Mouse (Mus musculus) embryo, embryonic 11.5 days (tissue): Measurements from ENCODE around the gene Cdkal1.

ENCODE experiments used
- DNase-seq: peaks from one replicate; pipeline ENCODE4 v3.0.0-alpha.2; 2012; ENCODE audit warnings: low read depth, low spot score

The Cdkal1 gene

DNA sequence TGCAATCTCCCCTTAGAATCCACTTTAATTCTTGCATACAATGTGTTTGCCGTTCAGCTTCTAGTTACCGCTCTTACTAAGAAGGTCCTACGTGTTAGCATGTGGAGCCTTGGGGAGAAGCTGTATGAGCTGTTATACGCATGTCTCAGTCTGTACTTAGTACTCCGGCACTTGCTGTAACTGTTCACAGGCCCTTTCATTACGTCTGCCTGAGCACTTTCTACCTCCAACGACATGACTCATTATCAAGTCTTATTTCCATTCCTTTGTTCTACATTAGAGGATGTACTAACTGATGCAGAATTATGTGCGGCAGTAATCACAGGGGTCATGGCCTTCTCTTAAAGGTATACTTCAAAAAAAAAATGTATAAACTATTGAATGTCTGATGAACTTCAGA lies 89.1 kb downstream of the Cdkal1 start:
- no peak for DNase-seq

DNA sequence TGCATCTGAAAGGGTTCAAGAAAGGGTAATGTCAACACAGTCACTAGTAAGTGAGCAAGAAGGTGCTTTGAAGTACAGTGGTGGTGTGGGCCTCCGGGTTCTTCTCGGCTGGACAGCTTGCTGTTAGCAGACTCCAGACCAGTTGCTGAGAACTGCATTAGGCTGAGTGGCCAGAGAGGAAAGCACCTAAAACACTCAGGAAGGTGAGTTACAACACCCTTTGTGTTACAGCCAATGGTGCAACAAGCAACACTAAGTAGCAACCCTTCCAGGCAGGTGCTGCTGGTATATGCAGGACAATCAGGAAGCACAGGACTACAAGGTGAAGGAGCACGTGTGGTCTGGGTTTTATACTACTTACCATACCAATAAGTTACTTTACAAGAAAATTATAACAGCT lies 90.2 kb downstream of the Cdkal1 start:
- DNase-seq, result no peak

DNA sequence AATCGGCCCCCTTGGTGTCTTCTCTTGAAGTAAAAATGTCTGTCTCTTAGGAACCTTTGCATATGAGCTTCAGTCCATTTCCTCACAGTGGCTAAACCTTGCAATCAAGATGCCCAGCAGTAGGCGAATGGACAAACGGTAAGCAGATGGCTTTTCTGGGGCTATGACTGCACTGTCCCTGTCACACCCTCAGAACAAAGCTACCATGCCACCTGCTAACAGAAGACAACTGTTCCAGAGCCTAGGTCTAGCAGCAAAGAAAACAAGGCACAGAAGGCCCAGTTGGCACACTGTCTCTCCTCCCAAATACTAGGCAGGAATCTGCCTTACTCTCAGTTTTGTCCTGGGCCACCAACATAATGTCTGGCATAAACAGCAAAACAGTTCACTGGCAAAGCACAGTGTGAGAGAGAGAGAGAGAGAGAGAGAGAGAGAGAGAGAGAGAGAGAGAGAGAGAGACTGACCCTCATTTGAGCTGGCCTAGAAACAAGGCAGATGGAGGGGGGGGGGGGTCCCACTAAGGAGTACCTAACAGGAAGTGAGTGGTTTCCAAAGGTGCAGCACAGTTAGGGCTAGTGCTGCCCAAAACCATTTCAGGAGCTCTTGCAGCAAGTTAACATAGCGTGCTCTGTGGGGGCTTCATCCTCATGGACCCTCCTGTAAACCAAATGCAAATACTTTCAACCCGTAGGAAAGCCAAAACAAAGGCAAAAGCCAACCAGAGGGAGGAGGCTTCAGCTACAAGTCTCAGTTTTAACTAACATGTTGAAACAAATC lies 95.6 kb downstream of the Cdkal1 start:
- DNase-seq, result no peak

DNA sequence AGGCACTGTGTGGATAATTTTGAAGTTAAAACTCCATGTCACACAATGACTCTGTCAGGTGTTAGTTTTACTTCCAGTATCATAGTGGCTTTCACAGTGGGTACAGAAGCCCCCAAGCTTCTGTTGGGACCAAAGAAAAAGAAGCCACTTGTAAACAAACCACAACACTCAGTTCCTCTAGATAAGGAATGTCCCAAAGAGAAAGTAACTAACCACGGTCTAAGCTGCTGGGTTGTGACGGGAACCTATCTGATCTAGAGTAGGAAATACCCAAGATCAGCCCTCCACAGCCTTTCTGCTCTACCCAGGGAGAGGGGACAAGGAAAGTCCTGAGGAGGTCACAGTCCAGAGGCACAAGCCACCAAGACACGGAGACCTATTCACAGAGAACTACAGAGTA lies 99.4 kb downstream of the Cdkal1 start:
- DNase-seq, result no peak

DNA sequence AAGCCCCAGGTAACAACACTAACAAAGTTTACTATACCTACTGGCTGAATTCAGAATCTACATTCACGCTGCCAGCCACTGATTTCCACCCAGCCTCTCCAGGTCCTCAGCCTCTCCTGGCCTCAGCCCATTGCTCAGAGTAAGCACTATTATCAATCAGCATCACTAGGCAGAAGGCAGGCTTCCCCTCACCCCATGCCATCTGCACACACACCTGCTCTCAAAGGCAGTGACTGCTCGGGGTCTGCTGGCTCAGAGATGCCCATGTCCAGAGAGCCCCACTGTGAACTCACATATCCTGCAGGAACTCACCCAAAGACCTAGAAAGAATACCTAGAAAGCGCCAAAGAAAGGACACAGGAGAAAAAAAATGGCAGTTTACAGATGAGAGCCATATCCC lies 102.2 kb downstream of the Cdkal1 start:
- no peak for DNase-seq

DNA sequence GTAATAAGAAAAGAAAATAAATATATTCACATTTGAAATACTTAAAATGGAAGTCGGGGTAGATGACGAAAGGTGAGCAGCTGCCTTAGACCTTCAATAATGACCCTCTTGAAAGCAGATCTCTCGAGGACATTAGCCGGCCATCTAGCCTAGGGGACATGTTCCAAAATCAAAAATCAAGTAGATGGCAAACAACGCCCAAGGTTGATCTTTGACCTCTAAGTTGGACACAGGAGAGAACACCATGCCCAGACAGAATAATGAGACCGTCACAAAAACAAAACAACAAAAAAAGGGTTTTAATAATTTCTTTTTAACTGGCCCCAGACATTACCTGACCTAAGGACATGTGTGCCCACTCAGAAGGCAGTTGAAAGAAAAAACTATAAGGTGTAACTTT lies 103.4 kb downstream of the Cdkal1 start:
- DNase-seq, result no peak

DNA sequence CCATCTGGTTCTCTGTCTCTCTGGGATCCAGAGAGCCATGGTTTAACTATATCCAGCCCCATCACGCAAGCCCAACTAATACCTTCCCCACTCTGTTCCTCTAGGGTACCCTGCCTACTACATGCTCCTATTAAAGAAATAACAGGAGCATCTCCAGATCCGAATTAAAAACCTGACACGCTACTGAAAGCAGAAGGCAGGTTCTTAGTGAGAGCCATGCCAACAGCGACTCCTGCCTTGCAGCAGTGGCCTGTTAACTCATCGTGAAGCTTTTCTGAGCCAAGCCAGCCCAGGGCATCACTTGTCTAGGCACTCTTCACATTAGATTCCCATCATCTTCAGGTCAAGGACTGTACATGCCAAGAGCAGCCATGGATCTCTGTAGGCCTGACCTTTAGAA lies 104.3 kb downstream of the Cdkal1 start:
- no peak for DNase-seq

DNA sequence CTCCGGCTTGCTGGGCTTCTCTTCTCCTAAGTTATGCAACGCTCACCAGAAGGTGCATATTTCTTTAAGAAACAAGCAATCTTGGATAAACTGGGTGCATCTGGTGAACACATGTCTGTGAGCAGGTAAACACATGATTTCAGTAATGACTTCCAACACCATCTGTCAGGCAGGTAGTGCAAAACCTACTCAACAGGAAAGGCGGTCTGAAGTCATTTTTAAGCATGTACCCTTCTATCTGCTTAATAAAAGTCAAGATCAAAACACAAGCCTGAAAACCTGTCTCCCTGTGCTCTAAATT lies 108.2 kb downstream of the Cdkal1 start:
- DNase-seq, result no peak

DNA sequence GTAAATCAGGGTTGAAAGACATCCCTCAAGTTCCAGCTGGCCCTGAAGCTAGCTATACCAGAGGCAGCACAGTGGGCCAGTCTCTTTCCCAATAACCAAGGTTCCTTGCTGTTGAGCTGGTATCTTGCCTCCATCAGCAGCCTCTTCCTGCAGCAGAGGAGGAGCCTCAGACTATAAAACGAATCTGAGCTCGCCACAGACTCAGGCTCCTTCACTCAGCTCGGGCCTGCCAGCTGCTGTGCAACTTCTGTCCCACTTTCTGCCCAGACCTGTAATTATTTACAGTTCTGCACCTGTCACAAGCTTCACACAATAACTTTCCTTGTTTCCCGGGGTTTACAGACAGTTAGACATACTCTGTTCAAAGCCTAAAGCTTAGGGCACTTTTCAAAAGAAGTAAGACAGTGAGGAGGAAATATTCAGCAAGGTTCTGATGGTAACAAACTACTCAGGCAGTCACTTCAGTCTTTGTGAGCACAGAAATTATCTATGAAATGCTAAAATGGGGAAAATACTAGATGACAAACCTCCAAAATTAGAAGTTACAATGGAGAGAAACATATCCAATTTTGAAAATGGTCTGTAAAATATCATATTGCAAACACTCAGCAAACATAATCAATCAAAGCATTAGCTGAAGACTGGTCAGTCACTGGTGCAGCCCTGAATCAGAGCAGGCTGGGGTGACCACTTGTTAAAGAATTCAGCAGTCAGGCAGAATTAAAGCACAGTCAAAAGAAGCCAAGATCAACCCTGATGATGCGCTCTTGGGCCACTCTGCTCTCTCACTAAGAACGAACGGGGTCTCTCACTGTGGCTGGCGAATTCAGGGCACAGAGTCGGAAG lies 108.8 kb downstream of the Cdkal1 start:
- no peak for DNase-seq

DNA sequence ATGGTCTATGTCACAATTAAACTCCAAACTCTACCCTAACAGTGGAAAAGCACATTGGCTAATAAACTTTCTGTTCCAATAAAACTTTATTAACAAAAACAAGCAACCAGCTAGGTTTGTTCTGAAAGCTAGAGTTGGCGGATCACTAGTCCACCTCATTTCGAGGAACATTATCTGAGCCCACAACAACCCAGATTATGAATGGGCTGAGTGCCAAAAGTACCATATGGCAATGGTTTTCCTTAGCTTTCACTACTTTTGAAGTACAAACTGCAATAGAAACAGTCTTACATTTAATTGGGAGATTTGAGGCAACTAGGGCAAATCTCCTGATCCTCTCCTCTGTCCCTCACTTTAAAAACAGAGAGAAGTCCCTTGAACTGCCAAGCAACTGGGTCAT lies 110.4 kb downstream of the Cdkal1 start:
- no peak for DNase-seq

DNA sequence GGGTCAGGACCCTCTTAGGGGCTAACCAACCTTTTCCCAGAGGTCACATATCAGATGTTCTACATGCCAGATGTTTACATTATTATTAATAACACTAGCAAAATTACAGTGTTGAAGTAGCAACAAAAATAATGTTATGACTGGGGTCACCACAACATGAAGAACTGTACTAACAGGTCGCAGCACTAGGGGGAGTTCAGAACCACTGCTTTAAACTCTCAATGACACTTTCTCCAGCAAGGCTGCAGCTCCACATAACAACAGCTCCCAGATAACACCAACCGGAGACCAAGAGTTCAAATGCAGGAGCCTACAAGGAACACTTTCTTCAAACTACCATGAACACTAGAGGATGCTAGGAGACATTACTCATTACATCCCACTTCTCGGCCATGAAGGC lies 111.3 kb downstream of the Cdkal1 start:
- no peak for DNase-seq

DNA sequence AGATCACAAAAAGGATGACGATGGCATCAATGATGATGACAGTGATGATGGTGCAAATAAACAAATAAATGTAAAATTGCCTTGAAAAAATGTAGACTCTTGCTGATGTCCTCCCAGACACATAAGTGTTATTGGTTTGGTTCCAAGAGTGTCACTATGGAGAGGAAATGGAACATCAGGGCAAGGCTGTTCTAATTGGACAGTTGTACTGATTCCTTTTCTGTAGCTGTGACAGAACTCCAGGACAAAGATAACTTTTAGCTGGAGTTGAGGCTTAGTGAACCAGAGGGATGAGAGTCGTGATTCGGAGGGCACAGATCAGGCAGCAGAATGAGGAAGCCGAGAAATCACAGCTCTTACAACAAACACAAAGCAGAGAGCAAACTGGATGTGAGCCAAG lies 111.7 kb downstream of the Cdkal1 start:
- no peak for DNase-seq

DNA sequence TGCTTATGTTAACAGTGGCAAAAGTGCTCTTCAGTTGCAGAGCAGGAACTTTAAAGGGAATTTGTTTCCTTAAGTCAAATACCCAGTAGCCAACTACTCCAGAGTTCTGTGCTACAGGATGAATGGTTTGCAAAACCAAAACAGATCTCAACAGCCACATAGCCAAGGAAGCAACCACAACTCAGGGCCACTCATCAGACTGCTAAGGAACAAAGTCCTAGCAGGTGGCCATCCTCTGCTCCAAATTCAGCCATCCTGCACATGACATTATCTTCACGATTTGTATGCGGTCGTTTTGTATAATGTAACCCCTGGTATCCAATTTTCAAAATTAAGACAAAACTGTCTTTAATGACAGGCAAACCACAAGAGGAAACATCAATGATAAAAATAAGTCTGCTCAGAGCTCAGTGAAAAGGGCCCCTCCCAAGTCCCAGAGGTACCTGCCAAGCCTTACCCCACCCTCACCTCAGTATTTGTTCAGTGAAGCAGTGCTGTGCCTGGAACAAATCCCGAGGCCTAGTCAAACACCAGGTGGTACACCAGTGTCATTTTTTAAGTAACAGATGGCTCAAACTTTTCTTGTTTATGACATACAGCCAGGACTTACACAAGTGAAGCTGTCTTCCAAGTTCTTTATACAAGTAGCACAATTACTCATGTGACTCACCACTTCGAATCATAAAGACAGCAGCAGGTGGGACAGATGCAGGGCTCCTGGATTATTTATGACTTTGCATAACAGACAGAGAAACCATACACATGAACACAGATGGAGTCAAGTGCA lies 117.6 kb downstream of the Cdkal1 start:
- no peak for DNase-seq

DNA sequence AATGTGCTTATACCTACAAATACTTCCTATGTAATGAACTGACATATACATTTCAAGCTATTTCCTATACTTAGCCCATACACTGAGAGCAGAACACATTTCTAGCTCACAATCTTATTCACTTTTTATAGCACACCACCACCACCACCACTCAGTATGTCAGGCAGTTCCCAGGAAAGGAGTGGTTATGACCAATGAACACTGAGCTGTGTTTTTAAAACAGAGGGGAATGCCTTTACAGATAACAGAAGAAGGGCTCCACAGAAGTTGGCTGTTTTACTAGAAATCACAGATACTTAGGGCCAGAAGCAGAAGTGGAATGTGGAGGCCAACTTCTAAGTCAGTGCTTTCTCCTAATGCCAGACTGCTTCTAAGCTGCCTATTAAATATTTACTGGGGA lies 121.0 kb downstream of the Cdkal1 start:
- DNase-seq, result no peak

DNA sequence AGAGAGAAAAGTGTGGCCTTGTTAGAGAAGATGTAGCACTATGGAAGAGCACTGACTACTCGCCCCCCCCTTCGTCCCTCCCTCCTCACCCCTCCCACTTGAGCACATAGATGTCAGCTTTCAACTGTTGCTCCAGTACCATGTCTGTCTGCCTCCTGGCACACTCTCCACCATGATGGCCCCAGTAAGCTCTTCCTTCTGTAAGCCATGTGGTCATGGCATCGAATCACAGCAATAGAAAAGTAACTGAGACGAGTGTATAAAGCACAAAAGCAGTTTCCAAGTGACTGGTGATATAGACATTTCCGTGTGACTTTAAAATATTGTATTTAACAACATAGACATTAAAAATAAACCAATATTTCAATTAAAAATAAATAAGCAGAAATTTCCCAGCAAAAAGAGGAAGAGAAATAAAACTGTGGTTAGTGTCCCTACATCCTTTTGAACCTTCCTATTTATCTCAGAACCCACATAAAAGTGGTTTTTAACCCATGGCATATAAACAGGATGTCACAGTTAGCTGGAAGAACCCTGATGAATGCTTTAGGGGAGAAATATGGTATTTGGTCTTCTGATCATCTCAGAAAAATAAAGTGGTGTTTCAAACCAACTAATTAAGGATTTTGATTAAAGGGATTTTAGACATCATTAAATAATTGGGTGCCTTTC lies 129.2 kb downstream of the Cdkal1 start:
- DNase-seq, result no peak

DNA sequence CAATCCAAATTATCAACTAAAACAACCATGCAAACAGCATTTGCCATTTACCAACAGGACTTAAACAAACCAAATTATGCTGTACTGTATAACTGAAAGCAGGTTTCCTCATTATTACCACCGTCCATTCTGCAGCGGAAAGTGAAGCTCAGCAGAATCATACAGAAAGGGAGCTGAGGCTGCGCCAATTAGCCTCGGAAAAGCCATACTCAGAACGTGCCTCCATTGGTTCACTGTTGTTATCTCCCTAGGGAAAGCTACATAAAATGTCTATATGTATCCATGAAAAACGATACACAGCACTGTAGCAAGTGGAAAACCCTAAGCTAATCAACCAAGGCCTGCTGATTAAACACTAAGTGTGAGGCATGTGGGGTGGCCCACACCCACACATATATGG lies 130.6 kb downstream of the Cdkal1 start:
- DNase-seq, result no peak

DNA sequence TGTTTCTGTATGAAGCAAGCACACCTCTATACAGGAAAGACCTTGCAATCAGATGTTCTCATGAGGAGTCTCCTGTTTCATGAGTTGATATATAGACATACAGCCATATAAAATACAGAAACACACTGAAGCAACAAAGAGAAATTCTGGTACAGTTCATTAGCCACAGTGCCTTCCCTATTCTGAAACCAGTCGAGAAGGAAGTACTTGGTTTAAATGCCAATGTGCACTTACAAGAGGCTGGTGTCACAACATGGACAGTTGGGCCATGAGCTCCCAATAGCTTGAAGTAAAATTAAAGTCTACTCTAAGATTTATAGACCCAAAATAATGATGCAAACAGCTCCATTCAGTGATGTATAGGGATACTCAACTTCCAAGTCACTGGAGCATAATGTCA lies 132.3 kb downstream of the Cdkal1 start:
- DNase-seq, result no peak

DNA sequence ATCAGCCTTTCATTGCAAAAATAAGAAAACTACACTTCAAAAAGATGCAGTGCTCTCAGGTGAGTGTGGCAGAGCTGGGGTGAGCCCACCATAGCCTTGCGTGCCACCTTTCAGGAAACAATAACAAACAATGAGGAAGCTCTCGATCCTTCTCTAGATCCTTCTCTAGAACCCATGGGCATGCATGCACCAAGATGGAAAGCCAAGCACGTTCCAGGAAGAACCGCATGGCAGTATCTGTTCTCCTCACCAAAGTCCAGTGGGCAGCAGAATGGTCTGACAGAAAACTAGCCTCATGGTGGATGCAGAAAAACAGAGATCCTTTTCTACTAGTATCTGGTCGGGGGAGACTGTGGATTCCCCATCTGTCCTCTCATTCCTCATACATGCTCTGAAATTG lies 134.3 kb downstream of the Cdkal1 start:
- DNase-seq, result no peak

DNA sequence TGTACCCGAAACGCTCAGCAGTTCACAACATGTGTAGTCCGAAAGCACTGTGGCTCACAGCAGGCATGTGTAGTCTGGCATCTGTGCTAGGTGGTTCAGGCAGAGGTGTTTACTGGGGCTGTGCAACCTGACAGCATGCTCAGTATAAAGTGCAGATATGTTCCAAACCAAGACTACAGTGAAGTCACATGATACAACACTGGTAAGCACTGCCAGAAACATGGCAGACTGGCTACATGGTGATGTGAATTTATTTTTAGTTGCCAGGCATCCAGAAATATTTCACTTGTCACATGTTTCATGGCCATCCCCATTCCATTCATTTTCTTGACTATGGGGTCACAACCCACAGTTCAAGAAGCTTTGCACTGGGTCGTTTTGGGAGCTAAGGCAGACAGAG lies 138.9 kb downstream of the Cdkal1 start:
- no peak for DNase-seq

DNA sequence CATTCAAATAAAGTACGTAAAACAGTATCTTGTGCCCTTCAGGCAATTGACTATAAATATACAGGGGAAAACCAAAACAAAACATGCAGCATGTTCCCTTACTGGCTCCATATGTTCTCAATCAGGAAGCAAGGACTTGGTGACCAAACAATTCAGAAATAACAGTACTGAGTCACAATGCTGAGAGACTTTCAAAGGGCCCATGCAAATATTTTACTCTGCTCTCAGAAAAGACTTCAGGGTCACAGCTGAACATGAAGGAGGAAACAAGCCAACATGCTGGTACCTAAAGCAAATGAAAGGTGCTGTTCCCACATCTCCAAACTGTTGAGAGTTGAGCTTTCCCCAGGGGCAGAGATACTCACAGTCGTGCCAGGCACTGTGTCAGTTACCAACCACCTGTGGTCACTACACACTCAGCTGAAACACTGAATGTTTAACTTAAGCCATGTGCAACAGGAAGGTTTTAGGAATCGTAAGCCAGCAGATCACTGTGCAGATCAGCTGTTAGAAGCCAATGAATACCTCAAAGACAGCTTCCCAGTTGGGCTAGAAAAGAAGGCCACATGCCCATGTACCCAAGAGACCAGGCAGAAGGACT lies 140.1 kb downstream of the Cdkal1 start:
- DNase-seq, result no peak

DNA sequence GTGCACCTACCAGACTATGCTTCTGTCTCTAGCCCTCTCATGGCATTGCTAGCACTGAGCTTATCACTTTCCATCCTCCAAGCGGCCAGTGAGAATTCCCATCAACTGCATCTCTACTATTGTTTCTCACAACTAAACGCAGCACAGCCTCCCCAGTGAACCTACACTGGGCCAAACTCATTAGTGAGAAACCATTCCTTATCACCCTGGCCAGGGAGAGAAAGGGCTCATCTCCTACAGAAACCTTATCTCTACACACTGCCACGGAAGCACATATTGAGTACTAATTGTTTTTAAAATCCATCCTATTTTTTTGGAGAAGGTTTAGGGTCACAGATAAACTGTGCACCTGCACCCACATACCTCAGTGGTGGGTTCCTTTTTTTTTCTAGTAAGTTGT lies 147.9 kb downstream of the Cdkal1 start:
- no peak for DNase-seq

DNA sequence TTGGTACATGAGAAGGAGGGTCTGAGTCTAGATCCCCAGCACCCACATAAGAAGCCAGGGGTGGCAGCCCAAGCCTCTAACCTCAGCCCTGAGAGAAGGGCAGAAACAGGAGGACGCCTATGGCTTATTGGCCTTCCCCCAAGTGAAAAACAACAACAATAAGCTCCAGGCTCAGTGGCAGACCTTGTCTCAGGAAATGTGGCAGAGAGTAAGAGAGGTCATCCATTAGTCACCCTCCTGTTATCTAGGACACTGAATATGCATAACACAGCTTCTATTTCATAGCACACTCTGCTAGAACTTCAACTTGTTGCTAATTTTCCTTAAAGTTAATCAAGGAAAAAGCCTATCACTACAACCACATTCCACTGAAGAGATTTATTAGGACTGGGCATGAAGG lies 154.1 kb downstream of the Cdkal1 start:
- no peak for DNase-seq
